Mouse (Mus musculus) heart, embryonic 10.5 days (tissue): Measurements from ENCODE around the gene Ubap2l. TPM values are rescaled to one million over a fixed set of nuclear protein-coding genes. Genes with fewer than 3 reads are reported as not detected.

Experiments
- DNase-seq: peaks from one replicate; pipeline ENCODE4 v3.0.0-alpha.2; 2017; ENCODE audit warnings: low spot score
- H3K27ac ChIP-seq: fragments of 300-500 bp; sonication (generic); 2 replicates; pipeline ENCODE4 v1.5.1; 2016; ENCODE audit warnings: mild to moderate bottlenecking
- H3K27me3 ChIP-seq: fragments of 300-500 bp; sonication (generic); 2 replicates; pipeline ENCODE4 v1.6.1; 2016; ENCODE audit warnings: mild to moderate bottlenecking; ENCODE audit not compliant: poor library complexity, insufficient read depth, severe bottlenecking
- H3K36me3 ChIP-seq: fragments of 300-500 bp; sonication (generic); 2 replicates; pipeline ENCODE4 v1.6.1; 2016; ENCODE audit warnings: mild to moderate bottlenecking, moderate library complexity
- H3K4me1 ChIP-seq: fragments of 300-500 bp; sonication (generic); 2 replicates; pipeline ENCODE4 v1.6.1; 2016; ENCODE audit warnings: mild to moderate bottlenecking
- H3K4me3 ChIP-seq: fragments of 300-500 bp; sonication (generic); 2 replicates; pipeline ENCODE4 v1.5.1; 2016; ENCODE audit warnings: mild to moderate bottlenecking, moderate library complexity
- H3K9me3 ChIP-seq: fragments of 300-500 bp; sonication (generic); 2 replicates; pipeline ENCODE4 v1.6.1; 2016; ENCODE audit warnings: mild to moderate bottlenecking, moderate library complexity
- WGBS: fragments of 180-500 bp; shearing (Covaris S2); methylation state at CpG from one replicate; pipeline ENCODE4 v1.1.7; 2016; 5-methylcytosine and 5-hydroxymethylcytosine counted together
- polyA plus RNA-seq: library from polyadenylated mRNA; unstranded; fragments of >200 nt; fragmentation: Nextera tagmentation; extraction: Ambion mirVana; gene quantifications from 2 replicates; pipeline ENCODE4 v1.2.1, GENCODE M21; 2016

Ubap2l gene
- polyA plus RNA-seq, result 174 and 197 TPM in 2 replicates

GRCm38 (mm10) chr3:90052351-90053241, at the start of gene Ubap2l:
Gene Ubap2l (minus strand): TSS chr3:90052628.
- Histone ChIP-seq H3K27ac (peak within 1 kb of the TSS; percentile 97), H3K27me3 (no peaks in the 10 kb centered on the region), H3K9me3 (no peaks in the 10 kb centered on the region), H3K4me3 (peak within 1 kb of the TSS; percentile 76), H3K4me1 (peaks cover 15% of the 10 kb centered on the region), H3K36me3 (peaks cover 34% of the 10 kb centered on the region)
- WGBS, result under 1% methylated on average over 77 of the region's 81 CpGs
- peak; percentile 99 for DNase-seq

GRCm38 (mm10) chr3:90101673-90102072, 49.2 kb upstream of the Ubap2l start:
- DNase-seq, result no peak
- Histone ChIP-seq H3K27ac (no peak overlapping the region), H3K9me3 (no peaks in the 10 kb centered on the region), H3K4me1 (no peaks in the 10 kb centered on the region), H3K27me3 (no peaks in the 10 kb centered on the region), H3K4me3 (no peak overlapping the region), H3K36me3 (peaks cover 48% of the 10 kb centered on the region)
- WGBS, result 88% methylated on average over 2 of the region's 2 CpGs

- Histone ChIP-seq H3K4me1 (no peaks in the 10 kb centered on the region), H3K36me3 (peaks cover 54% of the 10 kb centered on the region)
- DNase-seq, result no peak
These were observed 48.6 kb upstream of the Ubap2l start for GRCm38 (mm10) chr3:90101010-90101409.

GRCm38 (mm10) chr3:90097928-90098327, 45.5 kb upstream of the Ubap2l start:
- Histone ChIP-seq H3K27ac (no peak overlapping the region), H3K4me1 (peaks cover 11% of the 10 kb centered on the region), H3K9me3 (no peaks in the 10 kb centered on the region), H3K36me3 (peaks cover 79% of the 10 kb centered on the region), H3K27me3 (no peaks in the 10 kb centered on the region), H3K4me3 (no peak overlapping the region)
- DNase-seq, result no peak
- WGBS, result 86% methylated on average over 5 of the region's 5 CpGs

More at GRCm38 (mm10) chr3:90101010-90101409, 48.6 kb upstream of the Ubap2l start:
- 86% methylated on average over 3 of the region's 3 CpGs for WGBS
- H3K9me3 ChIP-seq, result no peaks in the 10 kb centered on the region
- no peaks in the 10 kb centered on the region for H3K27me3 ChIP-seq
- H3K4me3 ChIP-seq, result no peak overlapping the region
- no peak overlapping the region for H3K27ac ChIP-seq

- peaks cover 91% of the 10 kb centered on the region for H3K36me3 ChIP-seq
- H3K4me1 ChIP-seq, result peaks cover 11% of the 10 kb centered on the region
- no peak overlapping the region for H3K27ac ChIP-seq
- no peak for DNase-seq
- no peaks in the 10 kb centered on the region for H3K9me3 ChIP-seq
- no peak overlapping the region for H3K4me3 ChIP-seq
- 76% methylated on average over 3 of the region's 3 CpGs for WGBS
- no peaks in the 10 kb centered on the region for H3K27me3 ChIP-seq
These were observed 42.0 kb upstream of the Ubap2l start for GRCm38 (mm10) chr3:90094453-90094852.

- H3K27me3 ChIP-seq, result no peaks in the 10 kb centered on the region
- H3K36me3 ChIP-seq, result peaks cover 97% of the 10 kb centered on the region
- H3K27ac ChIP-seq, result no peak overlapping the region
- no peaks in the 10 kb centered on the region for H3K9me3 ChIP-seq
- no peak for DNase-seq
- WGBS, result 86% methylated on average over 6 of the region's 6 CpGs
- H3K4me1 ChIP-seq, result peaks cover 11% of the 10 kb centered on the region
- no peak overlapping the region for H3K4me3 ChIP-seq
These were observed 38.5 kb upstream of the Ubap2l start for GRCm38 (mm10) chr3:90090892-90091291.

GRCm38 (mm10) chr3:90088617-90089016, 36.2 kb upstream of the Ubap2l start:
- DNase-seq, result no peak
- Histone ChIP-seq H3K36me3 (peaks cover 83% of the 10 kb centered on the region), H3K9me3 (no peaks in the 10 kb centered on the region), H3K4me3 (no peak overlapping the region), H3K4me1 (peaks cover 25% of the 10 kb centered on the region), H3K27me3 (no peaks in the 10 kb centered on the region), H3K27ac (no peak overlapping the region)
- WGBS, result 80% methylated on average over 2 of the region's 2 CpGs

GRCm38 (mm10) chr3:90086068-90086467, 33.6 kb upstream of the Ubap2l start:
- Histone ChIP-seq H3K4me3 (no peak overlapping the region), H3K27me3 (no peaks in the 10 kb centered on the region), H3K27ac (no peak overlapping the region), H3K36me3 (peaks cover 58% of the 10 kb centered on the region), H3K9me3 (no peaks in the 10 kb centered on the region), H3K4me1 (peaks cover 47% of the 10 kb centered on the region)
- WGBS, result 76% methylated on average over 5 of the region's 5 CpGs
- DNase-seq, result no peak

GRCm38 (mm10) chr3:90085281-90085680, 32.9 kb upstream of the Ubap2l start:
- 82% methylated on average over 6 of the region's 6 CpGs for WGBS
- H3K4me3 ChIP-seq, result no peak overlapping the region
- no peaks in the 10 kb centered on the region for H3K9me3 ChIP-seq
- DNase-seq, result no peak
- H3K36me3 ChIP-seq, result peaks cover 50% of the 10 kb centered on the region
- H3K4me1 ChIP-seq, result peaks cover 49% of the 10 kb centered on the region
- no peak overlapping the region for H3K27ac ChIP-seq
- H3K27me3 ChIP-seq, result no peaks in the 10 kb centered on the region

GRCm38 (mm10) chr3:90084790-90085189, 32.4 kb upstream of the Ubap2l start:
- Histone ChIP-seq H3K36me3 (peaks cover 45% of the 10 kb centered on the region), H3K4me3 (no peak overlapping the region), H3K27me3 (no peaks in the 10 kb centered on the region), H3K4me1 (peaks cover 49% of the 10 kb centered on the region), H3K27ac (no peak overlapping the region), H3K9me3 (no peaks in the 10 kb centered on the region)
- DNase-seq, result no peak
- 77% methylated on average over 4 of the region's 4 CpGs for WGBS

- H3K36me3 ChIP-seq, result peaks cover 36% of the 10 kb centered on the region
- 47% methylated on average over 3 of the region's 3 CpGs for WGBS
- H3K9me3 ChIP-seq, result no peaks in the 10 kb centered on the region
- peak overlapping the region; percentile 52 for H3K27ac ChIP-seq
- H3K4me3 ChIP-seq, result peak overlapping the region; percentile 30
- no peak for DNase-seq
- peaks cover 51% of the 10 kb centered on the region for H3K4me1 ChIP-seq
- H3K27me3 ChIP-seq, result no peaks in the 10 kb centered on the region
These were observed 31.4 kb upstream of the Ubap2l start for GRCm38 (mm10) chr3:90083698-90084324.

- H3K4me1 ChIP-seq, result peaks cover 55% of the 10 kb centered on the region
- peak overlapping the region; percentile 36; the same call in 1 of the 2 replicates for H3K27ac ChIP-seq
- H3K9me3 ChIP-seq, result no peaks in the 10 kb centered on the region
- H3K4me3 ChIP-seq, result peak overlapping the region; percentile 30
- no peaks in the 10 kb centered on the region for H3K27me3 ChIP-seq
- 42% methylated on average over 5 of the region's 5 CpGs for WGBS
- H3K36me3 ChIP-seq, result peaks cover 28% of the 10 kb centered on the region
- DNase-seq, result no peak
These were observed 30.6 kb upstream of the Ubap2l start for GRCm38 (mm10) chr3:90083034-90083433.
